Mouse (Mus musculus): ENCODE results near the gene Vat1l.

Gene Vat1l

GRCm38 (mm10) chr8:114205221-114205901 is at the start of gene Vat1l:
Gene Vat1l, plus strand, starts transcription at chr8:114205612.
- TF ChIP-seq POU5F1 (IDR thresholded peaks at IDR 0.05; ENCODE audit: borderline replicate concordance, low read length): no peak
- no peak for TF ChIP-seq CTCF (conservative IDR thresholded peaks at IDR 0.05; ENCODE audit: low read length)
- TF ChIP-seq NANOG (IDR thresholded peaks at IDR 0.05; ENCODE audit: borderline replicate concordance, low read length): no peak

GRCm38 (mm10) chr8:114158586-114158985 is 46.8 kb upstream of the Vat1l start:
- H3K36me3 ChIP-seq (ENCODE audit: insufficient read depth, low read length): no peaks in the 10 kb centered on the region
- H3K4me1 ChIP-seq (replicated peaks; ENCODE audit: low read depth, low read length): no peaks in the 10 kb centered on the region
- no peaks in the 10 kb centered on the region for H3K9me3 ChIP-seq (ENCODE audit: low read length)
- no peak overlapping the region for H3K4me3 ChIP-seq (replicated peaks; ENCODE audit: low read length)
- no peaks in the 10 kb centered on the region for H3K27me3 ChIP-seq (ENCODE audit: insufficient read depth, low read length)
- TF ChIP-seq CTCF (conservative IDR thresholded peaks at IDR 0.05; ENCODE audit: low read length) (no peak), POU5F1 (IDR thresholded peaks at IDR 0.05; ENCODE audit: borderline replicate concordance, low read length) (no peak), NANOG (IDR thresholded peaks at IDR 0.05; ENCODE audit: borderline replicate concordance, low read length) (no peak)

More at GRCm38 (mm10) chr8:114205221-114205901, at the start of gene Vat1l:
- Histone ChIP-seq H3K9me3 (ENCODE audit: low read length) (no peaks in the 10 kb centered on the region), H3K36me3 (ENCODE audit: insufficient read depth, low read length) (no peaks in the 10 kb centered on the region), H3K4me1 (replicated peaks; ENCODE audit: low read depth, low read length) (peaks cover 16% of the 10 kb centered on the region), H3K27me3 (ENCODE audit: insufficient read depth, low read length) (peaks cover 53% of the 10 kb centered on the region), H3K4me3 (replicated peaks; ENCODE audit: low read length) (peak within 1 kb of the TSS; percentile 80)

GRCm38 (mm10) chr8:114159666-114160065 is 45.7 kb upstream of the Vat1l start:
- Histone ChIP-seq H3K27me3 (ENCODE audit: insufficient read depth, low read length) (no peaks in the 10 kb centered on the region), H3K4me1 (replicated peaks; ENCODE audit: low read depth, low read length) (no peaks in the 10 kb centered on the region), H3K9me3 (ENCODE audit: low read length) (no peaks in the 10 kb centered on the region), H3K36me3 (ENCODE audit: insufficient read depth, low read length) (no peaks in the 10 kb centered on the region), H3K4me3 (replicated peaks; ENCODE audit: low read length) (no peak overlapping the region)
- no peak for TF ChIP-seq NANOG (IDR thresholded peaks at IDR 0.05; ENCODE audit: borderline replicate concordance, low read length)
- no peak for TF ChIP-seq POU5F1 (IDR thresholded peaks at IDR 0.05; ENCODE audit: borderline replicate concordance, low read length)
- TF ChIP-seq CTCF (conservative IDR thresholded peaks at IDR 0.05; ENCODE audit: low read length): no peak

GRCm38 (mm10) chr8:114163871-114164270 is 41.5 kb upstream of the Vat1l start:
- H3K4me1 ChIP-seq (replicated peaks; ENCODE audit: low read depth, low read length): no peaks in the 10 kb centered on the region
- no peak for TF ChIP-seq NANOG (IDR thresholded peaks at IDR 0.05; ENCODE audit: borderline replicate concordance, low read length)
- no peak for TF ChIP-seq CTCF (conservative IDR thresholded peaks at IDR 0.05; ENCODE audit: low read length)
- TF ChIP-seq POU5F1 (IDR thresholded peaks at IDR 0.05; ENCODE audit: borderline replicate concordance, low read length): no peak
- H3K27me3 ChIP-seq (ENCODE audit: insufficient read depth, low read length): no peaks in the 10 kb centered on the region
- H3K9me3 ChIP-seq (ENCODE audit: low read length): no peaks in the 10 kb centered on the region
- H3K4me3 ChIP-seq (replicated peaks; ENCODE audit: low read length): no peak overlapping the region
- H3K36me3 ChIP-seq (ENCODE audit: insufficient read depth, low read length): no peaks in the 10 kb centered on the region

- no peaks in the 10 kb centered on the region for H3K9me3 ChIP-seq (ENCODE audit: low read length)
- H3K4me1 ChIP-seq (replicated peaks; ENCODE audit: low read depth, low read length): no peaks in the 10 kb centered on the region
- no peak for TF ChIP-seq NANOG (IDR thresholded peaks at IDR 0.05; ENCODE audit: borderline replicate concordance, low read length)
- no peak for TF ChIP-seq POU5F1 (IDR thresholded peaks at IDR 0.05; ENCODE audit: borderline replicate concordance, low read length)
- TF ChIP-seq CTCF (conservative IDR thresholded peaks at IDR 0.05; ENCODE audit: low read length): no peak
- no peak overlapping the region for H3K4me3 ChIP-seq (replicated peaks; ENCODE audit: low read length)
- H3K36me3 ChIP-seq (ENCODE audit: insufficient read depth, low read length): no peaks in the 10 kb centered on the region
- H3K27me3 ChIP-seq (ENCODE audit: insufficient read depth, low read length): no peaks in the 10 kb centered on the region
These were observed 40.8 kb upstream of the Vat1l start for GRCm38 (mm10) chr8:114164444-114165096.

- H3K9me3 ChIP-seq (ENCODE audit: low read length): no peaks in the 10 kb centered on the region
- no peaks in the 10 kb centered on the region for H3K4me1 ChIP-seq (replicated peaks; ENCODE audit: low read depth, low read length)
- TF ChIP-seq NANOG (IDR thresholded peaks at IDR 0.05; ENCODE audit: borderline replicate concordance, low read length) (no peak), POU5F1 (IDR thresholded peaks at IDR 0.05; ENCODE audit: borderline replicate concordance, low read length) (no peak)
- no peaks in the 10 kb centered on the region for H3K27me3 ChIP-seq (ENCODE audit: insufficient read depth, low read length)
- no peaks in the 10 kb centered on the region for H3K36me3 ChIP-seq (ENCODE audit: insufficient read depth, low read length)
- H3K4me3 ChIP-seq (replicated peaks; ENCODE audit: low read length): no peak overlapping the region
These were observed 39.7 kb upstream of the Vat1l start for GRCm38 (mm10) chr8:114165741-114166140.

- Histone ChIP-seq H3K27me3 (ENCODE audit: insufficient read depth, low read length) (no peaks in the 10 kb centered on the region), H3K4me1 (replicated peaks; ENCODE audit: low read depth, low read length) (no peaks in the 10 kb centered on the region), H3K36me3 (ENCODE audit: insufficient read depth, low read length) (no peaks in the 10 kb centered on the region), H3K9me3 (ENCODE audit: low read length) (no peaks in the 10 kb centered on the region), H3K4me3 (replicated peaks; ENCODE audit: low read length) (no peak overlapping the region)
- TF ChIP-seq CTCF (conservative IDR thresholded peaks at IDR 0.05; ENCODE audit: low read length) (peak; percentile 32), POU5F1 (IDR thresholded peaks at IDR 0.05; ENCODE audit: borderline replicate concordance, low read length) (no peak), NANOG (IDR thresholded peaks at IDR 0.05; ENCODE audit: borderline replicate concordance, low read length) (no peak)
These were observed 28.7 kb upstream of the Vat1l start for GRCm38 (mm10) chr8:114176721-114177120.

GRCm38 (mm10) chr8:114193334-114193733 is 12.1 kb upstream of the Vat1l start:
- 0 out of 2 replicates have a peak, but pooled peaks cover 6% of the 10 kb centered on the region for H3K9me3 ChIP-seq (ENCODE audit: low read length)
- H3K4me1 ChIP-seq (replicated peaks; ENCODE audit: low read depth, low read length): no peaks in the 10 kb centered on the region
- no peak overlapping the region for H3K4me3 ChIP-seq (replicated peaks; ENCODE audit: low read length)
- TF ChIP-seq CTCF (conservative IDR thresholded peaks at IDR 0.05; ENCODE audit: low read length) (no peak), NANOG (IDR thresholded peaks at IDR 0.05; ENCODE audit: borderline replicate concordance, low read length) (no peak), POU5F1 (IDR thresholded peaks at IDR 0.05; ENCODE audit: borderline replicate concordance, low read length) (no peak)
- H3K27me3 ChIP-seq (ENCODE audit: insufficient read depth, low read length): peaks cover 2% of the 10 kb centered on the region; the same call in 1 of the 2 replicates
- no peaks in the 10 kb centered on the region for H3K36me3 ChIP-seq (ENCODE audit: insufficient read depth, low read length)
